In genomic region chr7:16988405-16988804, GRCm38 (mm10) we compare ENCODE assay signal across 9 mouse cellular contexts. TPM values are rescaled to one million over a fixed set of nuclear protein-coding genes. Genes with fewer than 3 reads are reported as not detected.
DNase-seq lines count a peak whose midpoint lies in the region; ATAC-seq and TF ChIP-seq lines count a peak whose summit lies in the region.
"Had no signal": no experiment of that assay in that cellular context is flagged by ENCODE, and none has a peak within 500 bp of the region (broad histone marks: within the 10 kb centered on the region; RNA-seq: fewer than 3 reads in every experiment).

No protein-coding gene starts in this region.

- 23% methylated on average over 3 of the region's 3 CpGs for WGBS in forebrain, embryonic 16.5 days
- 35% methylated on average over 3 of the region's 3 CpGs for WGBS in kidney, adult 2 months
- WGBS in neural tube, embryonic 15.5 days = 32% methylated on average over 3 of the region's 3 CpGs

- no peak for TF ChIP-seq CTCF in kidney, adult 2 months (conservative IDR thresholded peaks at IDR 0.05; ENCODE audit: insufficient read depth, insufficient read length, low read depth, low read length)

- peak overlapping the region; percentile 24 for H3K27ac ChIP-seq in forebrain, embryonic 16.5 days (ENCODE audit: low read length)
- H3K27ac ChIP-seq in kidney, adult 2 months (ENCODE audit: insufficient read depth, low read depth, low read length) = no peak overlapping the region
- peak overlapping the region; percentile 68 for H3K27ac ChIP-seq in neural tube, embryonic 15.5 days (replicated peaks)

- H3K27me3 ChIP-seq in forebrain, embryonic 16.5 days (replicated peaks; ENCODE audit: control insufficient read depth, insufficient read depth, low read length) = no peaks in the 10 kb centered on the region
- H3K27me3 ChIP-seq in kidney, adult 2 months (replicated peaks; ENCODE audit: control insufficient read depth, insufficient read depth, low read length) = no peaks in the 10 kb centered on the region
- H3K27me3 ChIP-seq in neural tube, embryonic 15.5 days (replicated peaks) = no peaks in the 10 kb centered on the region

- intact Hi-C loops in left cerebral cortex, postnatal 4 days (cut with DNase I) = no loop called here
- intact Hi-C loops in left cerebral cortex, postnatal 10 days (cut with DNase I) = no loop called here

- no peak for ATAC-seq in forebrain, embryonic 16.5 days
- no peak for ATAC-seq in neural tube, embryonic 15.5 days (ENCODE audit: low FRiP score)
- ATAC-seq: Patski had no signal

- no peak for TF ChIP-seq POLR2A in kidney, adult 2 months (IDR thresholded peaks at IDR 0.05; ENCODE audit: low read depth, low read length)

- no peak overlapping the region for H3K9ac ChIP-seq in forebrain, embryonic 16.5 days (replicated peaks; ENCODE audit: low read depth, low read length)
- no peak overlapping the region for H3K9ac ChIP-seq in neural tube, embryonic 15.5 days (replicated peaks)

- peaks cover 39% of the 10 kb centered on the region for H3K4me1 ChIP-seq in forebrain, embryonic 16.5 days (replicated peaks; ENCODE audit: control insufficient read depth, insufficient read depth, low read length)
- no peaks in the 10 kb centered on the region for H3K4me1 ChIP-seq in kidney, adult 2 months (ENCODE audit: control insufficient read depth, insufficient read depth, low read length)
- H3K4me1 ChIP-seq in neural tube, embryonic 15.5 days = peaks cover 62% of the 10 kb centered on the region

- DNase-seq in left cerebral cortex, postnatal 4 days = peak; percentile 70
- no peak for DNase-seq in left cerebral cortex, postnatal 10 days (ENCODE audit: extremely low spot score in 1 of 2, low spot score in 2 of 2)
- peak; percentile 39 for DNase-seq in kidney, adult 2 months
- no peak for DNase-seq in layer of hippocampus, postnatal 36 days
- DNase-seq in frontal cortex, postnatal 36 days (ENCODE audit: low spot score in 2 of 2) = no peak
- no peak for DNase-seq in T-cell, adult 2 months (ENCODE audit: low spot score)

- no peaks in the 10 kb centered on the region for H3K9me3 ChIP-seq in forebrain, embryonic 16.5 days (ENCODE audit: control insufficient read depth, low read length)
- H3K9me3 ChIP-seq in neural tube, embryonic 15.5 days (replicated peaks) = no peaks in the 10 kb centered on the region

- no peak overlapping the region for H3K4me2 ChIP-seq in forebrain, embryonic 16.5 days (ENCODE audit: low read length)
- H3K4me2 ChIP-seq in neural tube, embryonic 15.5 days = no peak overlapping the region

- H3K36me3 ChIP-seq in forebrain, embryonic 16.5 days (ENCODE audit: control insufficient read depth, insufficient read depth) = no peaks in the 10 kb centered on the region
- H3K36me3 ChIP-seq in kidney, adult 2 months (ENCODE audit: control insufficient read depth, insufficient read depth, low read length) = no peaks in the 10 kb centered on the region
- no peaks in the 10 kb centered on the region for H3K36me3 ChIP-seq in neural tube, embryonic 15.5 days

- H3K4me3 ChIP-seq in forebrain, embryonic 16.5 days (replicated peaks; ENCODE audit: low read length) = no peak overlapping the region
- H3K4me3 ChIP-seq in kidney, adult 2 months (ENCODE audit: insufficient read depth, low read depth, low read length) = no peak overlapping the region
- H3K4me3 ChIP-seq in neural tube, embryonic 15.5 days (replicated peaks) = no peak overlapping the region

RNA-seq across cellular contexts. Expression of gene Ccdc8, which starts 4.1 kb away (rescaled TPM):
- 1 to 10 TPM; 3.3 to 4.3 TPM for total RNA-seq in left cerebral cortex, postnatal 4 days (2021)
- 1 to 10 TPM; 3.0 to 3.3 TPM for total RNA-seq in left cerebral cortex, postnatal 10 days (2021)
- polyA plus RNA-seq in forebrain, embryonic 16.5 days (2015; fragmentation: Nextera tagmentation; extraction: Ambion mirVana) = 7.3 and 8.9 TPM in 2 replicates
- 0.81 and 1.0 TPM in 2 replicates for polyA plus RNA-seq in kidney, adult 2 months (2012; rRNA removed)
- polyA plus RNA-seq in neural tube, embryonic 15.5 days (2015; fragmentation: Nextera tagmentation; extraction: Ambion mirVana) = 7.7 and 13.9 TPM in 2 replicates
- total RNA-seq in layer of hippocampus, postnatal 36 days (2021) = 1 to 10 TPM; 2.2 to 2.8 TPM

RNA-seq across cellular contexts. Expression of gene Gm42372, which starts 5.5 kb away (rescaled TPM):
- total RNA-seq in left cerebral cortex, postnatal 4 days (2021) = 10 to 100 TPM; 38.0 to 41.8 TPM
- total RNA-seq in left cerebral cortex, postnatal 10 days (2021) = 10 to 100 TPM; 52.6 to 57.6 TPM
- polyA plus RNA-seq in forebrain, embryonic 16.5 days (2015; fragmentation: Nextera tagmentation; extraction: Ambion mirVana) = 3.7 and 4.1 TPM in 2 replicates
- 0.08 TPM in 1 of 2 replicates, not detected in the other for polyA plus RNA-seq in kidney, adult 2 months (2012; rRNA removed)
- polyA plus RNA-seq in neural tube, embryonic 15.5 days (2015; fragmentation: Nextera tagmentation; extraction: Ambion mirVana) = 5.7 and 6.4 TPM in 2 replicates
- 10 to 100 TPM; 55.2 to 56.6 TPM for total RNA-seq in layer of hippocampus, postnatal 36 days (2021)

RNA-seq across cellular contexts. Expression of gene Pnmal1, which starts 28.9 kb away (rescaled TPM):
- 10 to 100 TPM; 56.0 to 57.6 TPM for total RNA-seq in left cerebral cortex, postnatal 4 days (2021)
- total RNA-seq in left cerebral cortex, postnatal 10 days (2021) = 10 to 100 TPM; 68.6 to 68.8 TPM
- polyA plus RNA-seq in forebrain, embryonic 16.5 days (2015; fragmentation: Nextera tagmentation; extraction: Ambion mirVana) = 50.1 and 60.9 TPM in 2 replicates
- polyA plus RNA-seq in kidney, adult 2 months (2012; rRNA removed) = 0.01 and 0.06 TPM in 2 replicates
- polyA plus RNA-seq in neural tube, embryonic 15.5 days (2015; fragmentation: Nextera tagmentation; extraction: Ambion mirVana) = 43.3 and 52.0 TPM in 2 replicates
- 100 to 1,000 TPM; 119 to 124 TPM for total RNA-seq in layer of hippocampus, postnatal 36 days (2021)
- polyA plus RNA-seq: Patski had no signal

RNA-seq across cellular contexts. Expression of gene Ppp5c, which starts 39.3 kb away (rescaled TPM):
- 100 to 1,000 TPM; 110 to 120 TPM for total RNA-seq in left cerebral cortex, postnatal 4 days (2021)
- 100 to 1,000 TPM; 157 to 162 TPM for total RNA-seq in left cerebral cortex, postnatal 10 days (2021)
- 115 and 121 TPM in 2 replicates for polyA plus RNA-seq in forebrain, embryonic 16.5 days (2015; fragmentation: Nextera tagmentation; extraction: Ambion mirVana)
- polyA plus RNA-seq in kidney, adult 2 months (2012; rRNA removed) = 199 and 226 TPM in 2 replicates
- 128 TPM in 2 replicates for polyA plus RNA-seq in neural tube, embryonic 15.5 days (2015; fragmentation: Nextera tagmentation; extraction: Ambion mirVana)
- 100 to 1,000 TPM; 147 to 149 TPM for total RNA-seq in layer of hippocampus, postnatal 36 days (2021)

RNA-seq across cellular contexts. Expression of gene Pnmal2, which starts 43.9 kb away (rescaled TPM):
- 100 to 1,000 TPM; 169 to 194 TPM for total RNA-seq in left cerebral cortex, postnatal 4 days (2021)
- total RNA-seq in left cerebral cortex, postnatal 10 days (2021) = 100 to 1,000 TPM; 210 to 223 TPM
- polyA plus RNA-seq in forebrain, embryonic 16.5 days (2015; fragmentation: Nextera tagmentation; extraction: Ambion mirVana) = 85.3 and 118 TPM in 2 replicates
- polyA plus RNA-seq in kidney, adult 2 months (2012; rRNA removed) = 3.6 and 4.0 TPM in 2 replicates
- 117 and 137 TPM in 2 replicates for polyA plus RNA-seq in neural tube, embryonic 15.5 days (2015; fragmentation: Nextera tagmentation; extraction: Ambion mirVana)
- total RNA-seq in layer of hippocampus, postnatal 36 days (2021) = 100 to 1,000 TPM; 345 to 361 TPM

Comparison
In these comparisons a context has a peak if more than half of its experiments do, and no peak if none do; other contexts are left out.
1. DNase-seq: peak in left cerebral cortex, postnatal 4 days (single experiment) and kidney, adult 2 months (single experiment); none in left cerebral cortex, postnatal 10 days (0 of 2), layer of hippocampus, postnatal 36 days (0 of 2), frontal cortex, postnatal 36 days (0 of 2) and T-cell, adult 2 months (single experiment).